Mouse (Mus musculus): ENCODE measurements around the gene Gm47289. TPM values are rescaled to one million over a fixed set of nuclear protein-coding genes. Genes with fewer than 3 reads are reported as not detected.

Gm47289 gene
- polyA plus RNA-seq, 1 experiment from 2014 or later: not detected

GRCm38 (mm10) chr9:119145638-119146037 lies 13.3 kb upstream of the Gm47289 start:
- Histone ChIP-seq H3K4me1 (ENCODE audit: insufficient read depth) (no peaks in the 10 kb centered on the region), H3K36me3 (ENCODE audit: insufficient read depth) (no peaks in the 10 kb centered on the region), H3K4me2 (no peak overlapping the region), H3K27me3 (ENCODE audit: insufficient read depth, low read length) (no peaks in the 10 kb centered on the region), H3K9ac (no peak overlapping the region), H3K4me3 (ENCODE audit: low read depth, low read length) (no peak overlapping the region), H3K27ac (ENCODE audit: low read depth) (no peak overlapping the region), H3K9me3 (ENCODE audit: low read depth, low read length) (no peaks in the 10 kb centered on the region)
- WGBS: 70% methylated on average over 6 of the region's 6 CpGs
- no peak for TF ChIP-seq CTCF (IDR thresholded peaks at IDR 0.05; ENCODE audit: low read depth)
- ATAC-seq (ENCODE audit: insufficient read depth) (no peak), DNase-seq (no peak)

GRCm38 (mm10) chr9:119146098-119146770 lies 12.7 kb upstream of the Gm47289 start:
- no peaks in the 10 kb centered on the region for H3K9me3 ChIP-seq (ENCODE audit: low read depth, low read length)
- no peak for ATAC-seq (ENCODE audit: insufficient read depth)
- H3K4me2 ChIP-seq: no peak overlapping the region
- no peaks in the 10 kb centered on the region for H3K4me1 ChIP-seq (ENCODE audit: insufficient read depth)
- 58% methylated on average over 13 of the region's 13 CpGs for WGBS
- no peaks in the 10 kb centered on the region for H3K36me3 ChIP-seq (ENCODE audit: insufficient read depth)
- no peak overlapping the region for H3K4me3 ChIP-seq (ENCODE audit: low read depth, low read length)
- H3K27me3 ChIP-seq (ENCODE audit: insufficient read depth, low read length): no peaks in the 10 kb centered on the region
- DNase-seq: no peak
- no peak for TF ChIP-seq CTCF (IDR thresholded peaks at IDR 0.05; ENCODE audit: low read depth)
- H3K27ac ChIP-seq (ENCODE audit: low read depth): no peak overlapping the region
- no peak overlapping the region for H3K9ac ChIP-seq

- Histone ChIP-seq H3K36me3 (ENCODE audit: insufficient read depth) (no peaks in the 10 kb centered on the region), H3K4me2 (no peak overlapping the region), H3K27me3 (ENCODE audit: insufficient read depth, low read length) (no peaks in the 10 kb centered on the region), H3K27ac (ENCODE audit: low read depth) (no peak overlapping the region), H3K4me1 (ENCODE audit: insufficient read depth) (no peaks in the 10 kb centered on the region), H3K9me3 (ENCODE audit: low read depth, low read length) (no peaks in the 10 kb centered on the region), H3K9ac (no peak overlapping the region), H3K4me3 (ENCODE audit: low read depth, low read length) (no peak overlapping the region)
- 19% methylated on average over 5 of the region's 5 CpGs for WGBS
- DNase-seq (peak; percentile 90), ATAC-seq (ENCODE audit: insufficient read depth) (peak; percentile 58)
- TF ChIP-seq CTCF (IDR thresholded peaks at IDR 0.05; ENCODE audit: low read depth): no peak
Observed at GRCm38 (mm10) chr9:119149601-119150000, 9.4 kb upstream of the Gm47289 start.

GRCm38 (mm10) chr9:119151751-119152150 lies 7.2 kb upstream of the Gm47289 start:
- H3K27me3 ChIP-seq (ENCODE audit: insufficient read depth, low read length): peaks cover 4% of the 10 kb centered on the region; the same call in 1 of the 2 replicates
- no peak overlapping the region for H3K4me3 ChIP-seq (ENCODE audit: low read depth, low read length)
- H3K9ac ChIP-seq: no peak overlapping the region
- H3K9me3 ChIP-seq (ENCODE audit: low read depth, low read length): no peaks in the 10 kb centered on the region
- no peak for TF ChIP-seq CTCF (IDR thresholded peaks at IDR 0.05; ENCODE audit: low read depth)
- H3K4me2 ChIP-seq: no peak overlapping the region
- H3K36me3 ChIP-seq (ENCODE audit: insufficient read depth): no peaks in the 10 kb centered on the region
- no peak overlapping the region for H3K27ac ChIP-seq (ENCODE audit: low read depth)
- H3K4me1 ChIP-seq (ENCODE audit: insufficient read depth): no peaks in the 10 kb centered on the region
- DNase-seq (no peak), ATAC-seq (ENCODE audit: insufficient read depth) (no peak)
- 46% methylated on average over 2 of the region's 2 CpGs for WGBS

- Histone ChIP-seq H3K4me1 (ENCODE audit: insufficient read depth) (no peaks in the 10 kb centered on the region), H3K9me3 (ENCODE audit: low read depth, low read length) (no peaks in the 10 kb centered on the region), H3K9ac (no peak overlapping the region), H3K27me3 (ENCODE audit: insufficient read depth, low read length) (peaks cover 4% of the 10 kb centered on the region; the same call in 1 of the 2 replicates), H3K36me3 (ENCODE audit: insufficient read depth) (no peaks in the 10 kb centered on the region), H3K27ac (ENCODE audit: low read depth) (no peak overlapping the region), H3K4me3 (ENCODE audit: low read depth, low read length) (no peak overlapping the region), H3K4me2 (no peak overlapping the region)
- DNase-seq (no peak), ATAC-seq (ENCODE audit: insufficient read depth) (no peak)
- TF ChIP-seq CTCF (IDR thresholded peaks at IDR 0.05; ENCODE audit: low read depth): no peak
- 69% methylated on average over 8 of the region's 8 CpGs for WGBS
Observed at GRCm38 (mm10) chr9:119155416-119155815, 3.5 kb upstream of the Gm47289 start.

- Histone ChIP-seq H3K9me3 (ENCODE audit: low read depth, low read length) (no peaks in the 10 kb centered on the region), H3K4me3 (ENCODE audit: low read depth, low read length) (no peak overlapping the region), H3K4me1 (ENCODE audit: insufficient read depth) (no peaks in the 10 kb centered on the region), H3K27me3 (ENCODE audit: insufficient read depth, low read length) (peaks cover 4% of the 10 kb centered on the region; the same call in 1 of the 2 replicates), H3K27ac (ENCODE audit: low read depth) (no peak overlapping the region), H3K9ac (no peak overlapping the region), H3K36me3 (ENCODE audit: insufficient read depth) (no peaks in the 10 kb centered on the region), H3K4me2 (no peak overlapping the region)
- TF ChIP-seq CTCF (IDR thresholded peaks at IDR 0.05; ENCODE audit: low read depth): no peak
- DNase-seq (peak; percentile 7), ATAC-seq (ENCODE audit: insufficient read depth) (no peak; the same call in 1 of the 2 replicates)
- 41% methylated on average over 7 of the region's 7 CpGs for WGBS
Observed at GRCm38 (mm10) chr9:119155826-119156225, 3.1 kb upstream of the Gm47289 start.

- no peak within 1 kb of the TSS for H3K27ac ChIP-seq (ENCODE audit: low read depth)
- peaks cover 4% of the 10 kb centered on the region; the same call in 1 of the 2 replicates for H3K27me3 ChIP-seq (ENCODE audit: insufficient read depth, low read length)
- 1% methylated on average over 57 of the region's 65 CpGs for WGBS
- H3K4me1 ChIP-seq (ENCODE audit: insufficient read depth): no peaks in the 10 kb centered on the region
- H3K36me3 ChIP-seq (ENCODE audit: insufficient read depth): no peaks in the 10 kb centered on the region
- peak; percentile 74 for TF ChIP-seq CTCF (IDR thresholded peaks at IDR 0.05; ENCODE audit: low read depth)
- H3K4me2 ChIP-seq: peak within 1 kb of the TSS; percentile 60
- DNase-seq (peak; percentile 95), ATAC-seq (ENCODE audit: insufficient read depth) (peak; percentile 86)
- H3K9me3 ChIP-seq (ENCODE audit: low read depth, low read length): no peaks in the 10 kb centered on the region
- H3K9ac ChIP-seq: peak within 1 kb of the TSS; percentile 29; the same call in 1 of the 2 replicates
- peak within 1 kb of the TSS; percentile 38 for H3K4me3 ChIP-seq (ENCODE audit: low read depth, low read length)
Observed at GRCm38 (mm10) chr9:119156278-119157201, 2.4 kb upstream of the Gm47289 start, which contains the start of gene Acaa1b. Gene Acaa1b (minus strand): TSS chr9:119157093.
